Mouse (Mus musculus): ENCODE measurements at regions not wholly inside any gene's neighbourhood (a gene's known extent, or its start where the extent isn't known, plus 50 kb on each side); places are given as distances from the start of the nearest gene placed in this dataset.

GRCm38 (mm10) chr15:7563726-7564125 lies 165.5 kb upstream of the Egflam start:
- peak; percentile 38 to 55 for DNase-seq (ENCODE audit: low spot score in 2 of 2)
- intact Hi-C loops (cut with DNase I) = no loop called here

- intact Hi-C loops (cut with DNase I) = no loop called here
- no peak for DNase-seq (ENCODE audit: low spot score in 2 of 2)
Measured at GRCm38 (mm10) chr15:7572221-7572620, 174.0 kb upstream of the Egflam start.

GRCm38 (mm10) chr15:7574264-7574663 lies 176.1 kb upstream of the Egflam start:
- intact Hi-C loops (cut with DNase I) = no loop called here
- DNase-seq (ENCODE audit: low spot score in 2 of 2) = no peak

- DNase-seq (ENCODE audit: low spot score in 2 of 2) = no peak
- intact Hi-C loops (cut with DNase I) = no loop called here
Measured at GRCm38 (mm10) chr15:7574811-7575210, 176.6 kb upstream of the Egflam start.

GRCm38 (mm10) chr15:7578439-7578838 lies 180.2 kb upstream of the Egflam start:
- DNase-seq (ENCODE audit: low spot score in 2 of 2) = no peak
- intact Hi-C loops (cut with DNase I) = no loop called here

- intact Hi-C loops (cut with DNase I) = no loop called here
- no peak for DNase-seq (ENCODE audit: low spot score in 2 of 2)
Measured at GRCm38 (mm10) chr15:7587210-7587609, 189.0 kb upstream of the Egflam start.

- no peak for DNase-seq (ENCODE audit: low spot score in 2 of 2)
- intact Hi-C loops (cut with DNase I) = no loop called here
Measured at GRCm38 (mm10) chr15:7591486-7591885, 193.3 kb upstream of the Egflam start.

- intact Hi-C loops (cut with DNase I) = no loop called here
- no peak for DNase-seq (ENCODE audit: low spot score in 2 of 2)
Measured at GRCm38 (mm10) chr15:7597335-7597734, 199.1 kb upstream of the Egflam start.

- DNase-seq (ENCODE audit: low spot score in 2 of 2) = no peak
- intact Hi-C loops (cut with DNase I) = no loop called here
Measured at GRCm38 (mm10) chr15:7597805-7598204, 199.6 kb upstream of the Egflam start.

GRCm38 (mm10) chr15:7601540-7601939 lies 203.3 kb upstream of the Egflam start:
- no peak for DNase-seq (ENCODE audit: low spot score in 2 of 2)
- intact Hi-C loops (cut with DNase I) = no loop called here

- no peak for DNase-seq (ENCODE audit: low spot score in 2 of 2)
- intact Hi-C loops (cut with DNase I) = no loop called here
Measured at GRCm38 (mm10) chr15:7604847-7605246, 205.8 kb upstream of the Gdnf start.

GRCm38 (mm10) chr15:7617954-7618353 lies 192.7 kb upstream of the Gdnf start:
- DNase-seq (ENCODE audit: low spot score in 2 of 2) = no peak
- intact Hi-C loops (cut with DNase I) = no loop called here

GRCm38 (mm10) chr15:7623026-7623425 lies 187.6 kb upstream of the Gdnf start:
- intact Hi-C loops (cut with DNase I) = no loop called here

GRCm38 (mm10) chr15:7624689-7625472 lies 185.8 kb upstream of the Gdnf start:
- intact Hi-C loops (cut with DNase I) = no loop called here
- no peak for DNase-seq (ENCODE audit: low spot score in 2 of 2)

More at GRCm38 (mm10) chr15:7623026-7623425, 187.6 kb upstream of the Gdnf start:
- DNase-seq (ENCODE audit: low spot score in 2 of 2) = no peak

GRCm38 (mm10) chr15:7629826-7630225 lies 180.8 kb upstream of the Gdnf start:
- intact Hi-C loops (cut with DNase I) = no loop called here
- DNase-seq (ENCODE audit: low spot score in 2 of 2) = no peak

- no peak for DNase-seq (ENCODE audit: low spot score in 2 of 2)
- intact Hi-C loops (cut with DNase I) = no loop called here
Measured at GRCm38 (mm10) chr15:7635234-7635633, 175.4 kb upstream of the Gdnf start.

- intact Hi-C loops (cut with DNase I) = no loop called here
- DNase-seq (ENCODE audit: low spot score in 2 of 2) = peak; percentile 5 to 28
Measured at GRCm38 (mm10) chr15:7639444-7639843, 171.2 kb upstream of the Gdnf start.

GRCm38 (mm10) chr15:7642075-7642474 lies 168.6 kb upstream of the Gdnf start:
- intact Hi-C loops (cut with DNase I) = no loop called here
- no peak for DNase-seq (ENCODE audit: low spot score in 2 of 2)

- intact Hi-C loops (cut with DNase I) = no loop called here
- no peak for DNase-seq (ENCODE audit: low spot score in 2 of 2)
Measured at GRCm38 (mm10) chr15:7650705-7651104, 159.9 kb upstream of the Gdnf start.

GRCm38 (mm10) chr15:7663888-7664287 lies 146.8 kb upstream of the Gdnf start:
- no peak for DNase-seq (ENCODE audit: low spot score in 2 of 2)
- intact Hi-C loops (cut with DNase I) = no loop called here

- no peak for DNase-seq (ENCODE audit: low spot score in 2 of 2)
- intact Hi-C loops (cut with DNase I) = no loop called here
Measured at GRCm38 (mm10) chr15:7669631-7670030, 141.0 kb upstream of the Gdnf start.

- intact Hi-C loops (cut with DNase I) = no loop called here
- DNase-seq (ENCODE audit: low spot score in 2 of 2) = no peak
Measured at GRCm38 (mm10) chr15:7676970-7677369, 133.7 kb upstream of the Gdnf start.
